10 mouse cellular contexts compared by ENCODE assay signal in genomic region chr11:87584711-87585505, GRCm38 (mm10). TPM values are rescaled to one million over a fixed set of nuclear protein-coding genes. Genes with fewer than 3 reads are reported as not detected.
A peak's percentile ranks its signal among the peaks of the same experiment; 100 is the strongest.
DNase-seq lines count a peak whose midpoint lies in the region; ATAC-seq and TF ChIP-seq lines count a peak whose summit lies in the region.
"Had no signal": no experiment of that assay in that cellular context is flagged by ENCODE, and none has a peak within 500 bp of the region (broad histone marks: within the 10 kb centered on the region; RNA-seq: fewer than 3 reads in every experiment).

No protein-coding gene starts in this region.

- no peaks in the 10 kb centered on the region for H3K36me3 ChIP-seq in liver, adult 2 months (ENCODE audit: control insufficient read depth, insufficient read depth, low read length)
- no peaks in the 10 kb centered on the region for H3K36me3 ChIP-seq in liver, embryonic 12.5 days
- H3K36me3 ChIP-seq in kidney, embryonic 16.5 days (ENCODE audit: insufficient read depth, low read length): no peaks in the 10 kb centered on the region
- no peaks in the 10 kb centered on the region for H3K36me3 ChIP-seq in stomach, embryonic 14.5 days (ENCODE audit: control insufficient read depth, insufficient read depth, low read length)
- H3K36me3 ChIP-seq: midbrain, embryonic 10.5 days had no signal

- intact Hi-C loops in left cerebral cortex, postnatal 4 days (cut with DNase I): no loop called here

- H3K4me3 ChIP-seq in liver, adult 2 months (ENCODE audit: insufficient read depth, low read depth, low read length): no peak overlapping the region
- no peak overlapping the region for H3K4me3 ChIP-seq in liver, embryonic 12.5 days
- H3K4me3 ChIP-seq in kidney, embryonic 16.5 days (ENCODE audit: low read length): no peak overlapping the region
- no peak overlapping the region for H3K4me3 ChIP-seq in stomach, embryonic 14.5 days (ENCODE audit: low read depth, low read length)
- H3K4me3 ChIP-seq: midbrain, embryonic 10.5 days had no signal

- peak; percentile 29 for DNase-seq in liver, adult 2 months (ENCODE audit: extremely low read depth, low read depth, low spot score)
- peak; percentile 52 for DNase-seq in gastrocnemius, postnatal 25 days
- no peak for DNase-seq in embryo, embryonic 10.5 days (ENCODE audit: low spot score)
- DNase-seq in cerebellum, postnatal 4 days (ENCODE audit: low spot score in 2 of 2): no peak
- DNase-seq in left cerebral cortex, postnatal 4 days: no peak

- TF ChIP-seq CTCF in liver, adult 2 months (IDR thresholded peaks at IDR 0.05; ENCODE audit: low read depth, low read length): no peak

- no peaks in the 10 kb centered on the region for H3K27me3 ChIP-seq in liver, adult 2 months (ENCODE audit: control insufficient read depth, insufficient read depth, low read length)
- H3K27me3 ChIP-seq in liver, embryonic 12.5 days (replicated peaks): peaks cover 23% of the 10 kb centered on the region
- no peaks in the 10 kb centered on the region for H3K27me3 ChIP-seq in kidney, embryonic 16.5 days (ENCODE audit: insufficient read depth, low read length)
- H3K27me3 ChIP-seq in stomach, embryonic 14.5 days (ENCODE audit: control insufficient read depth, insufficient read depth, low read length): no peaks in the 10 kb centered on the region

- no peak overlapping the region for H3K4me2 ChIP-seq in liver, embryonic 12.5 days
- no peak overlapping the region for H3K4me2 ChIP-seq in kidney, embryonic 16.5 days (replicated peaks; ENCODE audit: low read depth, low read length)
- H3K4me2 ChIP-seq in stomach, embryonic 14.5 days (replicated peaks; ENCODE audit: low read depth, low read length): no peak overlapping the region

- no peaks in the 10 kb centered on the region for H3K9me3 ChIP-seq in liver, embryonic 12.5 days (replicated peaks)
- H3K9me3 ChIP-seq in kidney, embryonic 16.5 days (ENCODE audit: low read length): no peaks in the 10 kb centered on the region
- H3K9me3 ChIP-seq in stomach, embryonic 14.5 days (ENCODE audit: control insufficient read depth, low read depth, low read length): no peaks in the 10 kb centered on the region
- H3K9me3 ChIP-seq: midbrain, embryonic 10.5 days had no signal

- no peak for TF ChIP-seq POLR2A in liver, adult 2 months (IDR thresholded peaks at IDR 0.05; ENCODE audit: extremely low read depth, insufficient read depth, low read length)

- no peak overlapping the region for H3K9ac ChIP-seq in liver, adult 2 months (ENCODE audit: low read depth, low read length)
- no peak overlapping the region for H3K9ac ChIP-seq in liver, embryonic 12.5 days
- H3K9ac ChIP-seq in kidney, embryonic 16.5 days (replicated peaks; ENCODE audit: low read length): no peak overlapping the region
- no peak overlapping the region for H3K9ac ChIP-seq in stomach, embryonic 14.5 days (replicated peaks; ENCODE audit: low read depth, low read length)

- peaks cover 16% of the 10 kb centered on the region for H3K4me1 ChIP-seq in liver, adult 2 months (ENCODE audit: control insufficient read depth, insufficient read depth, low read length)
- peaks cover 10% of the 10 kb centered on the region for H3K4me1 ChIP-seq in liver, embryonic 12.5 days
- H3K4me1 ChIP-seq in kidney, embryonic 16.5 days (ENCODE audit: insufficient read depth, low read length): peaks cover 25% of the 10 kb centered on the region
- H3K4me1 ChIP-seq in stomach, embryonic 14.5 days (ENCODE audit: control insufficient read depth, insufficient read depth, low read length): 0 out of 2 replicates have a peak, but pooled peaks cover 7% of the 10 kb centered on the region

- no peaks in the 10 kb centered on the region for H3K79me2 ChIP-seq in liver, adult 2 months (ENCODE audit: control insufficient read depth, insufficient read depth, low read length)

- H3K27ac ChIP-seq in liver, adult 2 months (replicated peaks; ENCODE audit: insufficient read depth, low read depth, low read length): peak overlapping the region; percentile 43
- no peak overlapping the region for H3K27ac ChIP-seq in liver, embryonic 12.5 days
- H3K27ac ChIP-seq in kidney, embryonic 16.5 days (ENCODE audit: low read length): peak overlapping the region; percentile 63
- peak overlapping the region; percentile 15; the same call in 1 of the 2 replicates for H3K27ac ChIP-seq in stomach, embryonic 14.5 days (ENCODE audit: low read length)
- H3K27ac ChIP-seq: midbrain, embryonic 10.5 days had no signal

- no peak for ATAC-seq in liver, embryonic 12.5 days
- 0 out of 2 replicates have a peak, but pooled peaks have one; percentile 39 for ATAC-seq in kidney, embryonic 16.5 days (ENCODE audit: low FRiP score, low TSS enrichment)
- no peak for ATAC-seq in stomach, embryonic 14.5 days (ENCODE audit: insufficient number of reproducible peaks, insufficient read depth, low FRiP score, low read depth)

- WGBS in liver, adult 2 months: 52% methylated on average over 10 of the region's 10 CpGs
- 77% methylated on average over 10 of the region's 10 CpGs for WGBS in liver, embryonic 12.5 days (ENCODE audit: insufficient replicate concordance)
- 61% methylated on average over 10 of the region's 10 CpGs for WGBS in kidney, embryonic 16.5 days
- WGBS in stomach, embryonic 14.5 days: 70% methylated on average over 10 of the region's 10 CpGs

RNA-seq across cellular contexts. Expression of gene Mtmr4, which starts 7.1 kb away (rescaled TPM):
- total RNA-seq in liver, adult 2 months (2014; rRNA removed): 13.4 and 18.6 TPM in 2 replicates
- 18.1 and 22.9 TPM in 2 replicates for polyA plus RNA-seq in liver, adult 2 months (2012; rRNA removed)
- 17.5 and 19.3 TPM in 2 replicates for polyA plus RNA-seq in liver, embryonic 12.5 days (2016; fragmentation: Nextera tagmentation; extraction: Ambion mirVana)
- total RNA-seq in gastrocnemius, postnatal 25 days (2021): 10 to 100 TPM in 1 of 2 experiments, 1 to 10 TPM in 1; 9.9 to 13.0 TPM
- 41.7 and 42.2 TPM in 2 replicates for polyA plus RNA-seq in kidney, embryonic 16.5 days (2015; fragmentation: Nextera tagmentation; extraction: Ambion mirVana)
- 30.5 and 32.0 TPM in 2 replicates for polyA plus RNA-seq in stomach, embryonic 14.5 days (2014; fragmentation: Nextera tagmentation; extraction: Ambion mirVana)
- 100 to 1,000 TPM in 1 of 2 experiments, 10 to 100 TPM in 1; 95.6 to 101 TPM for total RNA-seq in left cerebral cortex, postnatal 4 days (2021)

RNA-seq across cellular contexts. Expression of gene Sept4, which starts 16.2 kb away (rescaled TPM):
- total RNA-seq in liver, adult 2 months (2014; rRNA removed): 10.8 and 11.5 TPM in 2 replicates
- polyA plus RNA-seq in liver, adult 2 months (2012; rRNA removed): 10.8 and 11.7 TPM in 2 replicates
- 10.0 and 10.1 TPM in 2 replicates for polyA plus RNA-seq in liver, embryonic 12.5 days (2016; fragmentation: Nextera tagmentation; extraction: Ambion mirVana)
- 10 to 100 TPM; 10.9 to 14.7 TPM for total RNA-seq in gastrocnemius, postnatal 25 days (2021)
- polyA plus RNA-seq in kidney, embryonic 16.5 days (2015; fragmentation: Nextera tagmentation; extraction: Ambion mirVana): 70.6 and 77.8 TPM in 2 replicates
- polyA plus RNA-seq in stomach, embryonic 14.5 days (2014; fragmentation: Nextera tagmentation; extraction: Ambion mirVana): 15.7 and 15.8 TPM in 2 replicates
- 10 to 100 TPM; 26.2 to 32.6 TPM for total RNA-seq in left cerebral cortex, postnatal 4 days (2021)

RNA-seq across cellular contexts. Expression of gene Gm11492, which starts 18.5 kb away (rescaled TPM):
- not detected in 2 replicates for total RNA-seq in liver, adult 2 months (2014; rRNA removed)
- 0.04 TPM in 1 of 2 replicates, not detected in the other for polyA plus RNA-seq in liver, adult 2 months (2012; rRNA removed)
- not detected in 2 replicates for polyA plus RNA-seq in liver, embryonic 12.5 days (2016; fragmentation: Nextera tagmentation; extraction: Ambion mirVana)
- not detected for total RNA-seq in gastrocnemius, postnatal 25 days (2021)
- polyA plus RNA-seq in kidney, embryonic 16.5 days (2015; fragmentation: Nextera tagmentation; extraction: Ambion mirVana): not detected in 2 replicates
- not detected in 2 replicates for polyA plus RNA-seq in stomach, embryonic 14.5 days (2014; fragmentation: Nextera tagmentation; extraction: Ambion mirVana)
- total RNA-seq in left cerebral cortex, postnatal 4 days (2021): not detected
- polyA plus RNA-seq: frontal cortex, adult 2 months; midbrain, embryonic 10.5 days had no signal

RNA-seq across cellular contexts. Expression of gene Hsf5, which starts 32.1 kb away (rescaled TPM):
- total RNA-seq in liver, adult 2 months (2014; rRNA removed): 0.07 and 0.09 TPM in 2 replicates
- 0.05 TPM in 1 of 2 replicates, not detected in the other for polyA plus RNA-seq in liver, adult 2 months (2012; rRNA removed)
- polyA plus RNA-seq in liver, embryonic 12.5 days (2016; fragmentation: Nextera tagmentation; extraction: Ambion mirVana): 0.02 and 0.05 TPM in 2 replicates
- total RNA-seq in gastrocnemius, postnatal 25 days (2021): not detected
- 0.17 and 0.32 TPM in 2 replicates for polyA plus RNA-seq in kidney, embryonic 16.5 days (2015; fragmentation: Nextera tagmentation; extraction: Ambion mirVana)
- 0.21 and 0.41 TPM in 2 replicates for polyA plus RNA-seq in stomach, embryonic 14.5 days (2014; fragmentation: Nextera tagmentation; extraction: Ambion mirVana)
- total RNA-seq in left cerebral cortex, postnatal 4 days (2021): under 1 TPM; 0.54 to 0.82 TPM

Comparison
In these comparisons a context has a peak if more than half of its experiments do, and no peak if none do; other contexts are left out.
1. DNase-seq: peak in liver, adult 2 months (single experiment) and gastrocnemius, postnatal 25 days (single experiment); none in embryo, embryonic 10.5 days (single experiment), cerebellum, postnatal 4 days (0 of 2) and left cerebral cortex, postnatal 4 days (single experiment).